Mouse (Mus musculus): ENCODE results near the gene Olfr543. TPM values are rescaled to one million over a fixed set of nuclear protein-coding genes. Genes with fewer than 3 reads are reported as not detected.

Gene Olfr543
- polyA plus RNA-seq, 1 experiment from 2014 or later = not detected

DNA sequence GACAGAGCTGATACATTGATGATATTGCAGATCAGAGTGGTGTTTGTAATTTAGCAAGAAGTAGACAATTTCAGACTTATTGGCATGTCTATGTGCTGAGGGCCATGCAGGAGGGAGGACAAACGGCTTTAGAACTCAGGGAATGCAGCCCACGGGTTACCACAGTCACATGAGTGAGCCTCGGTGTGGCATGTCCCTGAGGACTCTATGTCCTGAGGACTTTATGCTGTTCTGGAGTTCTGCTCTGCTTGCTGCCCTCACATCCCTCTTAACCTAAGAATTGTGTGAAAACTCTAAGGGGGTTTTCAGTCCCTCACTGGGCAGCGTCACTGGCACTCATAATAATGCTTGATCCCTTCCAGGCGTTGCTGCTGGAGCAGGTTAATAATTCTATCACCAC lies 8.8 kb downstream of the Olfr543 start:
- Histone ChIP-seq H3K4me2 (replicated peaks; ENCODE audit: low read depth) (no peak overlapping the region), H3K9me3 (ENCODE audit: control insufficient read depth, low read length) (no peaks in the 10 kb centered on the region), H3K27me3 (ENCODE audit: control insufficient read depth, insufficient read depth, low read length) (no peaks in the 10 kb centered on the region), H3K36me3 (ENCODE audit: control insufficient read depth, insufficient read depth, low read length) (peaks cover 2% of the 10 kb centered on the region; the same call in 1 of the 2 replicates), H3K4me3 (ENCODE audit: low read depth, low read length) (no peak overlapping the region), H3K4me1 (replicated peaks; ENCODE audit: control insufficient read depth, insufficient read depth) (no peaks in the 10 kb centered on the region), H3K27ac (replicated peaks) (no peak overlapping the region), H3K9ac (ENCODE audit: low read length) (no peak overlapping the region)
- DNase-seq (ENCODE audit: low spot score) (no peak), ATAC-seq (ENCODE audit: low FRiP score, low TSS enrichment) (no peak)
- no peak for TF ChIP-seq EP300 (optimal IDR thresholded peaks at IDR 0.05)
- TF ChIP-seq CTCF (IDR thresholded peaks at IDR 0.05; ENCODE audit: low read depth) = no peak
- 37% methylated on average over 5 of the region's 5 CpGs for WGBS

DNA sequence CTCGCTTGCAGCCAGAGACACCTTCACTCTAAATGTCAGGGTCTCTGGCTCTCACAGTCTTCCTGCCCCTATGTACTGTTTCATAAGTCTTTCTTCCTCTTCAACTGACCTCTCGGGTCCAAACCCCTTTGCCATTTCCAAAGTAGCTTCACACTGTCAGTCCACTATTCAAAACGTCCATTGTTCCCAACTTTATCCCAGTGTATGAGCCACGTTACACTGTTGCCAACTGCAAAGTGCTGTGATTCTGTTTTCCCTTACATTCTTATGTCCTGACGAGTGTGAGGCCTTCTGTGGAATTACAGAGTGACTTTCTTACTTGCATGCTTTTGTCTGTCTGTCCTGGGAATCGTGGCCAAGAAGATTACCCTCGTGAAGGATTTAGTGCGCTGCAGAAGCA lies 13.9 kb downstream of the Olfr543 start:
- H3K36me3 ChIP-seq (ENCODE audit: control insufficient read depth, insufficient read depth, low read length) = peaks cover 15% of the 10 kb centered on the region
- TF ChIP-seq CTCF (IDR thresholded peaks at IDR 0.05; ENCODE audit: low read depth) (no peak), EP300 (optimal IDR thresholded peaks at IDR 0.05) (no peak)

DNA sequence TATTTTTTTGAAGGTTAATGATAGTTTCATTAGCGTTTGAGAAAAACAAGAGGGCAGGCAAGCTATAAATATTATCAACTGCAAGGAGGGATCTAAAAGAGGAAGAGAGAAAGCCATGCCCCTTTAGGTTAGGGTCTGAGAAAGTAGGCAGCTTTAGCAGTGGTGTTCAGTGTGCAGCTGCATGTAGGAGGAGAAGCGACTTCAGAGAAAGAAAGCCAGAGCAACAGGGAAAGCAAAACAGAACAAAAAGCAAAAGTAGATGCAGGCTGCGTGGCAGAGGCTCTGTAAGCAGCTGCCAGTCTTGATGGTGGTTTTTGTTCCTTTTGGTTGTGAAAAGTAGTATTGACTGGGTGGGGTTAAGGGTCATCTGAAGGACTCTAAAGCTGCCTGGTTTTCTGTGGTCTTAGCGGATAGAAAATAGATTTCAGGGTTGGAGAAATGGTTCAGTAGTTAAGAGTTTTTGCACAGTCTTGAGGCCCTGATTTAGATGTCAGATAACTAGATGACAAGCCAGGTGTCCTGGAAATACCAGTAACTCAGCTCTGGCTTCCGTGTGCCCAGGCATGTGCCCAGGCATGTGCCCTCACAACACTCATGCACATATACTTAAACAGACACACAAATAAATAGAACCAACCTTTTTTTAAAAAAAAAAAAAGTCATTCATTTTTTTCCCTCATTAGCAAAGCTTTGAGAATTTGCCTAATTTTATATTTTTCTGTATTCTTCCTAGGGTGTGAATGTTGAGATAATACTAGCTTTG lies 22.7 kb downstream of the Olfr543 start:
- TF ChIP-seq EP300 (optimal IDR thresholded peaks at IDR 0.05) = no peak
- Histone ChIP-seq H3K36me3 (ENCODE audit: control insufficient read depth, insufficient read depth, low read length) (peaks cover 15% of the 10 kb centered on the region), H3K27ac (replicated peaks) (no peak overlapping the region; the same call in 1 of the 2 replicates), H3K4me3 (ENCODE audit: low read depth, low read length) (no peak overlapping the region), H3K4me1 (replicated peaks; ENCODE audit: control insufficient read depth, insufficient read depth) (no peaks in the 10 kb centered on the region), H3K9ac (ENCODE audit: low read length) (no peak overlapping the region), H3K27me3 (ENCODE audit: control insufficient read depth, insufficient read depth, low read length) (no peaks in the 10 kb centered on the region), H3K4me2 (replicated peaks; ENCODE audit: low read depth) (no peak overlapping the region), H3K9me3 (ENCODE audit: control insufficient read depth, low read length) (no peaks in the 10 kb centered on the region)
- DNase-seq (ENCODE audit: low spot score) (no peak), ATAC-seq (ENCODE audit: low FRiP score, low TSS enrichment) (no peak)
- 79% methylated on average over 5 of the region's 5 CpGs for WGBS

More for the DNA sequence above, 13.9 kb downstream of the Olfr543 start:
- Histone ChIP-seq H3K4me2 (replicated peaks; ENCODE audit: low read depth) (no peak overlapping the region), H3K27ac (replicated peaks) (0 out of 2 replicates have a peak overlapping the region, but pooled peaks have one; percentile 4), H3K27me3 (ENCODE audit: control insufficient read depth, insufficient read depth, low read length) (no peaks in the 10 kb centered on the region), H3K4me3 (ENCODE audit: low read depth, low read length) (no peak overlapping the region), H3K4me1 (replicated peaks; ENCODE audit: control insufficient read depth, insufficient read depth) (no peaks in the 10 kb centered on the region), H3K9ac (ENCODE audit: low read length) (no peak overlapping the region), H3K9me3 (ENCODE audit: control insufficient read depth, low read length) (no peaks in the 10 kb centered on the region)
- WGBS = 73% methylated on average over 8 of the region's 8 CpGs
- ATAC-seq (ENCODE audit: low FRiP score, low TSS enrichment) = no peak
- DNase-seq (ENCODE audit: low spot score) = no peak

DNA sequence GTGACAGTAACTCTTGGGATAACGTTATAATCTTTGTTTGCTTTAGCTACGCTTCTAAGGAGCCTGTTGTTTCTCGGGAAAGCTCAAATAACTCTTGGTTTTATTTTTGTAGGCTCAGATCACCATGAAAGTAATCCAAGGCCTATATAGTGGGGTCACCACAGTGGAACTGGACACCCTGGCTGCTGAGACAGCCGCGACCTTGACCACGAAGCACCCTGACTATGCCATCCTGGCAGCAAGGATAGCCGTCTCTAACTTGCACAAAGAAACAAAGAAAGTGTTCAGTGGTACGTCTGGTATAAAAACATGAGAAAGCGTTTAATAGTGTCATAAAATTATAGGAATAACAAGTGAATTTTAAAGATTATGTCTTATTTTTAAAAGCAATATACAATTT lies 35.0 kb downstream of the Olfr543 start:
- H3K27me3 ChIP-seq (ENCODE audit: control insufficient read depth, insufficient read depth, low read length) = no peaks in the 10 kb centered on the region
- H3K4me3 ChIP-seq (ENCODE audit: low read depth, low read length) = no peak overlapping the region
- no peak overlapping the region for H3K4me2 ChIP-seq (replicated peaks; ENCODE audit: low read depth)
- no peaks in the 10 kb centered on the region for H3K4me1 ChIP-seq (replicated peaks; ENCODE audit: control insufficient read depth, insufficient read depth)
- peaks cover 18% of the 10 kb centered on the region for H3K36me3 ChIP-seq (ENCODE audit: control insufficient read depth, insufficient read depth, low read length)
- ATAC-seq (ENCODE audit: low FRiP score, low TSS enrichment) (no peak), DNase-seq (ENCODE audit: low spot score) (no peak)
- H3K9me3 ChIP-seq (ENCODE audit: control insufficient read depth, low read length) = no peaks in the 10 kb centered on the region
- TF ChIP-seq CTCF (IDR thresholded peaks at IDR 0.05; ENCODE audit: low read depth) = no peak
- no peak for TF ChIP-seq EP300 (optimal IDR thresholded peaks at IDR 0.05)
- H3K9ac ChIP-seq (ENCODE audit: low read length) = no peak overlapping the region
- 88% methylated on average over 9 of the region's 9 CpGs for WGBS
- H3K27ac ChIP-seq (replicated peaks) = no peak overlapping the region

DNA sequence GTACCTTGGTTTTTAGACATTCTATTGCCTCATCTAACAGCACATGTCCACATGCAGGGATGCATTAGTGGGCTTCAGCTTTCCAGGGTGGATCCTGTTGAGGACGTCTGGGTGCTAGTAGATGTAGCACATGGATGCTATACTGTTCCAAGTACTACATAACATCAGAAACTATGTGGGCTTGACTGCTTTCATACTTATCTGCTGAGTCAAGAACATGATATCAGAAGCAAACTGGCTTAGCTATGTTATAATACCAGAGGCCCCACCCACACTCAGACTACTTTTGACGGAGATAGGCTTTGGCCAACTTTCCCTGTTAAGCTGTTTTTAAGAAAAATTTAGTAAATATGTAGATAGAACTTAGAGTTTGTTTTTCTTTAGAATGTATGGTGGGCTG lies 37.2 kb downstream of the Olfr543 start:
- Histone ChIP-seq H3K4me1 (replicated peaks; ENCODE audit: control insufficient read depth, insufficient read depth) (no peaks in the 10 kb centered on the region), H3K27me3 (ENCODE audit: control insufficient read depth, insufficient read depth, low read length) (no peaks in the 10 kb centered on the region), H3K9ac (ENCODE audit: low read length) (no peak overlapping the region), H3K36me3 (ENCODE audit: control insufficient read depth, insufficient read depth, low read length) (peaks cover 12% of the 10 kb centered on the region; the same call in 1 of the 2 replicates), H3K27ac (replicated peaks) (no peak overlapping the region), H3K4me3 (ENCODE audit: low read depth, low read length) (no peak overlapping the region), H3K4me2 (replicated peaks; ENCODE audit: low read depth) (no peak overlapping the region), H3K9me3 (ENCODE audit: control insufficient read depth, low read length) (no peaks in the 10 kb centered on the region)
- DNase-seq (ENCODE audit: low spot score) (no peak), ATAC-seq (ENCODE audit: low FRiP score, low TSS enrichment) (no peak)
- TF ChIP-seq EP300 (optimal IDR thresholded peaks at IDR 0.05) (no peak), CTCF (IDR thresholded peaks at IDR 0.05; ENCODE audit: low read depth) (no peak)
- WGBS = 37% methylated on average over 2 of the region's 2 CpGs

DNA sequence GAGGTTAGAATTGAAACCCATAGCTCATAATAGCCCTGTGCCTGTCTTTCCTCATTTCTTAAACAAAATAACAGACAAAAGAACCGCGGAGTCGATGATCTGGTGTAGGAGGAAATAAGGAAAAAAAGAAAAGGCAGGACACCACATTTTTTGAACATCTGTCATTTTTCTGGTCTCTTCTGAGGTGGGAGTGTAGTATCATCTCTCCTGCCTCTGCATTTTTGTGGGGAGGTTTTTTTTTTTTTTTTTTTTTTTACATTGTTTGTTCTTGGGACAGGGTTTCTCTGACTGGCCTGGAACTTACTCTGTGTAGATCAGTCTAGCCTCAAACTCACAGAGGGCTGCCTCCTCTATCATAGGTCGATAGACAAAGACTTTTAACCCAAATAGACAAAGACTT lies 39.0 kb downstream of the Olfr543 start:
- Histone ChIP-seq H3K4me3 (ENCODE audit: low read depth, low read length) (peak overlapping the region; percentile 77), H3K4me2 (replicated peaks; ENCODE audit: low read depth) (peak overlapping the region; percentile 75), H3K9me3 (ENCODE audit: control insufficient read depth, low read length) (no peaks in the 10 kb centered on the region), H3K4me1 (replicated peaks; ENCODE audit: control insufficient read depth, insufficient read depth) (no peaks in the 10 kb centered on the region), H3K36me3 (ENCODE audit: control insufficient read depth, insufficient read depth, low read length) (peaks cover 8% of the 10 kb centered on the region; the same call in 1 of the 2 replicates), H3K27ac (replicated peaks) (no peak overlapping the region), H3K27me3 (ENCODE audit: control insufficient read depth, insufficient read depth, low read length) (no peaks in the 10 kb centered on the region), H3K9ac (ENCODE audit: low read length) (peak overlapping the region; percentile 86)
- TF ChIP-seq EP300 (optimal IDR thresholded peaks at IDR 0.05) (no peak), CTCF (IDR thresholded peaks at IDR 0.05; ENCODE audit: low read depth) (no peak)
- 0% methylated on average over 4 of the region's 4 CpGs for WGBS
- ATAC-seq (ENCODE audit: low FRiP score, low TSS enrichment) = no peak
- no peak for DNase-seq (ENCODE audit: low spot score)
